In the genomic region with DNA sequence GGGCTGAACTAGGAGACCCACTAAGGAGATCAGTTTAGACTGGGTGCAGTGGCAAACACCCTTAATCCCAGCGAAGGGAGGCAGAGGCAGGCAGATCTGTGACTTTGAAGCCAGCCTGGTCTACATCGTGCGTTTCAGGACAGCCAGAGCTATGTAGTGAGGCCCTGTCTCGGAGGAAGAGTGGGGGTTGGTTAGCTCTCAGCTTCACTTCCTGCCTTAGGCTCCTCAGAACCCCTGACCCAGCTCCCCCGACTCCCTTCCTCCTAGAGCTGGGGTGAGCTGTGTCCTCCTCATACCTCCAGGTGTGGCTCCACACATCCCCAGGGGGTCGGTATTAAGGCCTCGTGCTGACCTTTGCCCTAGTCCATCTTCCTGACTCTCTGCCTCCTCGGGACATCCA, we compare ENCODE assay signal across 16 mouse cellular contexts. TPM values are rescaled to one million over a fixed set of nuclear protein-coding genes. Genes with fewer than 3 reads are reported as not detected.
DNase-seq lines count a peak whose midpoint lies in the region; ATAC-seq and TF ChIP-seq lines count a peak whose summit lies in the region.
"Had no signal": no experiment of that assay in that cellular context is flagged by ENCODE, and none has a peak within 500 bp of the region (broad histone marks: within the 10 kb centered on the region; RNA-seq: fewer than 3 reads in every experiment).

No protein-coding gene starts in this region.

- no peak for TF ChIP-seq EP300 in stomach, postnatal 0 days (optimal IDR thresholded peaks at IDR 0.05)

- 0 out of 2 replicates have a peak, but pooled peaks cover 4% of the 10 kb centered on the region for H3K4me1 ChIP-seq in intestine, embryonic 14.5 days (replicated peaks; ENCODE audit: control insufficient read depth, insufficient read depth, low read length)
- peaks cover 5% of the 10 kb centered on the region; the same call in 1 of the 2 replicates for H3K4me1 ChIP-seq in intestine, embryonic 15.5 days (replicated peaks)
- no peaks in the 10 kb centered on the region for H3K4me1 ChIP-seq in stomach, postnatal 0 days (replicated peaks; ENCODE audit: control insufficient read depth, insufficient read depth)

- H3K27me3 ChIP-seq in intestine, embryonic 14.5 days (replicated peaks; ENCODE audit: control insufficient read depth, insufficient read depth, low read length): no peaks in the 10 kb centered on the region
- no peaks in the 10 kb centered on the region for H3K27me3 ChIP-seq in intestine, embryonic 15.5 days (replicated peaks)
- H3K27me3 ChIP-seq in stomach, postnatal 0 days (ENCODE audit: control insufficient read depth, insufficient read depth, low read length): no peaks in the 10 kb centered on the region
- H3K27me3 ChIP-seq: heart, embryonic 12.5 days; hindbrain, embryonic 15.5 days had no signal

- no peak overlapping the region for H3K4me2 ChIP-seq in intestine, embryonic 14.5 days (ENCODE audit: low read length)
- no peak overlapping the region for H3K4me2 ChIP-seq in intestine, embryonic 15.5 days (replicated peaks)
- H3K4me2 ChIP-seq in stomach, postnatal 0 days (replicated peaks; ENCODE audit: low read depth): no peak overlapping the region
- H3K4me2 ChIP-seq: heart, embryonic 12.5 days; hindbrain, embryonic 15.5 days; midbrain, embryonic 11.5 days had no signal

- WGBS in intestine, embryonic 14.5 days: 58% methylated on average over 7 of the region's 8 CpGs
- 60% methylated on average over 8 of the region's 8 CpGs for WGBS in intestine, embryonic 15.5 days
- 61% methylated on average over 8 of the region's 8 CpGs for WGBS in stomach, postnatal 0 days

- no peaks in the 10 kb centered on the region for H3K9me3 ChIP-seq in intestine, embryonic 14.5 days (ENCODE audit: control insufficient read depth, low read length)
- no peaks in the 10 kb centered on the region for H3K9me3 ChIP-seq in intestine, embryonic 15.5 days
- no peaks in the 10 kb centered on the region for H3K9me3 ChIP-seq in stomach, postnatal 0 days (ENCODE audit: control insufficient read depth, low read length)
- H3K9me3 ChIP-seq: heart, embryonic 12.5 days; hindbrain, embryonic 15.5 days had no signal

- no peak for ATAC-seq in intestine, embryonic 14.5 days (replicated peaks; ENCODE audit: low FRiP score, low TSS enrichment, low read depth)
- no peak for ATAC-seq in intestine, embryonic 15.5 days
- ATAC-seq in stomach, postnatal 0 days (ENCODE audit: low FRiP score, low TSS enrichment): no peak
- ATAC-seq: forebrain, embryonic 16.5 days had no signal

- H3K4me3 ChIP-seq in intestine, embryonic 14.5 days (ENCODE audit: low read depth, low read length): no peak overlapping the region
- H3K4me3 ChIP-seq in intestine, embryonic 15.5 days (replicated peaks): no peak overlapping the region
- H3K4me3 ChIP-seq in stomach, postnatal 0 days (ENCODE audit: low read depth, low read length): no peak overlapping the region
- H3K4me3 ChIP-seq: heart, embryonic 12.5 days; hindbrain, embryonic 15.5 days had no signal

- no peak overlapping the region for H3K27ac ChIP-seq in intestine, embryonic 14.5 days (ENCODE audit: low read depth)
- no peak overlapping the region for H3K27ac ChIP-seq in intestine, embryonic 15.5 days
- 0 out of 2 replicates have a peak overlapping the region, but pooled peaks have one; percentile 30 for H3K27ac ChIP-seq in stomach, postnatal 0 days (replicated peaks)
- H3K27ac ChIP-seq: hindbrain, embryonic 15.5 days had no signal

- no peak overlapping the region for H3K9ac ChIP-seq in intestine, embryonic 14.5 days (ENCODE audit: low read length)
- H3K9ac ChIP-seq in intestine, embryonic 15.5 days: no peak overlapping the region
- H3K9ac ChIP-seq in stomach, postnatal 0 days (ENCODE audit: low read length): no peak overlapping the region
- H3K9ac ChIP-seq: heart, embryonic 12.5 days; hindbrain, embryonic 15.5 days had no signal

- H3K36me3 ChIP-seq in intestine, embryonic 14.5 days (ENCODE audit: control insufficient read depth, insufficient read depth, low read length): peaks cover 63% of the 10 kb centered on the region
- peaks cover 30% of the 10 kb centered on the region for H3K36me3 ChIP-seq in intestine, embryonic 15.5 days
- peaks cover 22% of the 10 kb centered on the region for H3K36me3 ChIP-seq in stomach, postnatal 0 days (ENCODE audit: control insufficient read depth, insufficient read depth, low read length)

- DNase-seq in cerebellum, adult 18-20 months: peak; percentile 2 to 5
- no peak for DNase-seq in cerebellum, postnatal 10 days
- DNase-seq in intestine, embryonic 14.5 days (ENCODE audit: low spot score): peak; percentile 42
- peak; percentile 6 for DNase-seq in ES-CJ7 (ENCODE audit: low read depth, low spot score)
- DNase-seq in stomach, postnatal 0 days (ENCODE audit: low spot score): no peak
- no peak for DNase-seq in adrenal gland, adult 8-10 months
- DNase-seq in adrenal gland, adult 18-20 months (ENCODE audit: low spot score in 2 of 2): no peak
- DNase-seq: adrenal gland, adult 2 months; gastrocnemius, postnatal 10 days; kidney, adult 8-10 months; lung, postnatal 36 days had no signal

- no peak for TF ChIP-seq CTCF in stomach, postnatal 0 days (IDR thresholded peaks at IDR 0.05; ENCODE audit: low read depth)

RNA-seq across cellular contexts. Expression of gene B230217C12Rik, which starts 4.0 kb away (rescaled TPM):
- 8.1 and 9.5 TPM in 2 replicates for polyA plus RNA-seq in intestine, embryonic 14.5 days (2014; fragmentation: Nextera tagmentation; extraction: Ambion mirVana)
- polyA plus RNA-seq in intestine, embryonic 15.5 days (2015; fragmentation: Nextera tagmentation; extraction: Ambion mirVana): 5.2 and 5.3 TPM in 2 replicates
- 1.1 and 1.9 TPM in 2 replicates for polyA plus RNA-seq in stomach, postnatal 0 days (2015; fragmentation: Nextera tagmentation; extraction: Ambion mirVana)
- total RNA-seq in adrenal gland, adult 8-10 months (2022): 1 to 10 TPM; 3.7 to 7.2 (median 6.2) TPM
- total RNA-seq in adrenal gland, adult 18-20 months (2021): 1 to 10 TPM; 3.7 to 4.0 TPM

RNA-seq across cellular contexts. Expression of gene Lasp1, which starts 37.7 kb away (rescaled TPM):
- polyA plus RNA-seq in intestine, embryonic 14.5 days (2014; fragmentation: Nextera tagmentation; extraction: Ambion mirVana): 85.1 and 88.6 TPM in 2 replicates
- 123 and 126 TPM in 2 replicates for polyA plus RNA-seq in intestine, embryonic 15.5 days (2015; fragmentation: Nextera tagmentation; extraction: Ambion mirVana)
- 84.0 and 90.1 TPM in 2 replicates for polyA plus RNA-seq in stomach, postnatal 0 days (2015; fragmentation: Nextera tagmentation; extraction: Ambion mirVana)
- 100 to 1,000 TPM; 131 to 177 (median 143) TPM for total RNA-seq in adrenal gland, adult 8-10 months (2022)
- 100 to 1,000 TPM in 1 of 2 experiments, 10 to 100 TPM in 1; 94.0 to 145 TPM for total RNA-seq in adrenal gland, adult 18-20 months (2021)

RNA-seq across cellular contexts. Expression of gene Fbxo47, which starts 47.4 kb away (rescaled TPM):
- 0.39 and 0.54 TPM in 2 replicates for polyA plus RNA-seq in intestine, embryonic 14.5 days (2014; fragmentation: Nextera tagmentation; extraction: Ambion mirVana)
- 0.65 and 0.68 TPM in 2 replicates for polyA plus RNA-seq in intestine, embryonic 15.5 days (2015; fragmentation: Nextera tagmentation; extraction: Ambion mirVana)
- 0.29 and 0.34 TPM in 2 replicates for polyA plus RNA-seq in stomach, postnatal 0 days (2015; fragmentation: Nextera tagmentation; extraction: Ambion mirVana)
- 1 to 10 TPM in 3 of 4 experiments, under 1 TPM in 1; 0.94 to 1.8 (median 1.2) TPM for total RNA-seq in adrenal gland, adult 8-10 months (2022)
- total RNA-seq in adrenal gland, adult 18-20 months (2021): 1 to 10 TPM in 1 of 2 experiments, under 1 TPM in 1; 0.58 to 1.2 TPM
- polyA plus RNA-seq: adrenal gland, adult 2 months had no signal

RNA-seq across cellular contexts. Expression of gene Rpl23, which starts 54.3 kb away (rescaled TPM):
- 752 and 786 TPM in 2 replicates for polyA plus RNA-seq in intestine, embryonic 14.5 days (2014; fragmentation: Nextera tagmentation; extraction: Ambion mirVana)
- 530 and 606 TPM in 2 replicates for polyA plus RNA-seq in intestine, embryonic 15.5 days (2015; fragmentation: Nextera tagmentation; extraction: Ambion mirVana)
- 585 and 586 TPM in 2 replicates for polyA plus RNA-seq in stomach, postnatal 0 days (2015; fragmentation: Nextera tagmentation; extraction: Ambion mirVana)
- total RNA-seq in adrenal gland, adult 8-10 months (2022): 100 to 1,000 TPM; 753 to 943 (median 843) TPM
- 100 to 1,000 TPM; 830 to 834 TPM for total RNA-seq in adrenal gland, adult 18-20 months (2021)

Comparison
In these comparisons a context has a peak if more than half of its experiments do, and no peak if none do; other contexts are left out.
1. DNase-seq: peak in cerebellum, adult 18-20 months (2 of 2), intestine, embryonic 14.5 days (single experiment) and ES-CJ7 (single experiment); none in cerebellum, postnatal 10 days (0 of 2), stomach, postnatal 0 days (single experiment), adrenal gland, adult 8-10 months (single experiment) and adrenal gland, adult 18-20 months (0 of 2).